ENCODE assay signal across 11 mouse cellular contexts in the genomic region with DNA sequence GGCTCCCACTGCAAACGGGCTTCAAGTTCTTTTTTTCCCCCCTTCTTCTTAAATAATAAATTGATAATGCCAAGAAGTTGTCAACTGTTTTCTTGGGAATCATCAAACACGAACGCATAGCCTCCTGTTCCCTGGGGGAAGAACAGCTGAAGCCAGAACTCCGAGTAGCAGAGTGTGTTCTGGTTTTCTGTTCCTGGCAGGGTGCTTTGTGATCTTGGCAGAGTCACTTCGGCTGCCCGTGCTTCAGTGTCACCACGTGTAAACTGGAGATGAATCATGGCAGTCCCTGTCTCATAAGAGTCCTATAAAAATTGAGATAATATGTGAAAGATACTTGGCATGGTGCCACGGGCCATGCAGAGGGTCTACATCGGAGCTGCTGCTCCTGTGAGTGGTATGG.
DNase-seq lines count a peak whose midpoint lies in the region; ATAC-seq and TF ChIP-seq lines count a peak whose summit lies in the region.
"Had no signal": no experiment of that assay in that cellular context is flagged by ENCODE, and none has a peak within 500 bp of the region (broad histone marks: within the 10 kb centered on the region; RNA-seq: fewer than 3 reads in every experiment).

No protein-coding gene starts in this region.

- DNase-seq in frontal cortex, postnatal 25 days (ENCODE audit: low spot score in 2 of 2): no peak
- DNase-seq in right cerebral cortex, adult 18-20 months: peak; percentile 34
- no peak for DNase-seq in right cerebral cortex, postnatal 25 days
- DNase-seq in layer of hippocampus, adult 18-20 months (ENCODE audit: low spot score in 2 of 2): peak; percentile 81 to 88
- peak; percentile 14 for DNase-seq in right cerebral cortex, postnatal 4 days
- no peak for DNase-seq in midbrain, postnatal 0 days (ENCODE audit: low spot score)
- DNase-seq: adrenal gland, adult 2 months had no signal

- no peak overlapping the region for H3K9ac ChIP-seq in midbrain, postnatal 0 days (replicated peaks; ENCODE audit: low read length, poor library complexity, severe bottlenecking)
- H3K9ac ChIP-seq: liver, embryonic 12.5 days had no signal

- ATAC-seq in frontal cortex, adult (ENCODE audit: low TSS enrichment): peak; percentile 71
- ATAC-seq in midbrain, postnatal 0 days (ENCODE audit: low FRiP score): no peak
- ATAC-seq: liver, embryonic 12.5 days had no signal

- no peak overlapping the region for H3K4me2 ChIP-seq in midbrain, postnatal 0 days (ENCODE audit: low read depth, low read length, poor library complexity, severe bottlenecking)
- H3K4me2 ChIP-seq: liver, embryonic 12.5 days had no signal

- 78% methylated on average over 9 of the region's 9 CpGs for WGBS in midbrain, postnatal 0 days

- no peak overlapping the region for H3K4me3 ChIP-seq in midbrain, postnatal 0 days (ENCODE audit: low read depth, low read length)
- H3K4me3 ChIP-seq: liver, embryonic 12.5 days had no signal

- H3K9me3 ChIP-seq in midbrain, postnatal 0 days (ENCODE audit: low read length): no peaks in the 10 kb centered on the region

- H3K36me3 ChIP-seq in midbrain, postnatal 0 days (ENCODE audit: insufficient read depth, low read length): no peaks in the 10 kb centered on the region
- H3K36me3 ChIP-seq: liver, embryonic 12.5 days had no signal

- H3K4me1 ChIP-seq in midbrain, postnatal 0 days (ENCODE audit: insufficient read depth, low read length): no peaks in the 10 kb centered on the region
- H3K4me1 ChIP-seq: liver, embryonic 12.5 days had no signal

- no peak overlapping the region for H3K27ac ChIP-seq in midbrain, postnatal 0 days (ENCODE audit: low read depth, low read length)
- H3K27ac ChIP-seq: kidney, postnatal 0 days; liver, embryonic 12.5 days had no signal

- TF ChIP-seq CTCF in midbrain, postnatal 0 days (IDR thresholded peaks at IDR 0.05): no peak

- no peaks in the 10 kb centered on the region for H3K27me3 ChIP-seq in midbrain, postnatal 0 days (ENCODE audit: insufficient read depth, low read length)
- H3K27me3 ChIP-seq: CH12.LX; liver, embryonic 12.5 days had no signal

Comparison
In these comparisons a context has a peak if more than half of its experiments do, and no peak if none do; other contexts are left out.
1. DNase-seq: peak in right cerebral cortex, adult 18-20 months (single experiment), layer of hippocampus, adult 18-20 months (2 of 2) and right cerebral cortex, postnatal 4 days (single experiment); none in frontal cortex, postnatal 25 days (0 of 2), right cerebral cortex, postnatal 25 days (single experiment) and midbrain, postnatal 0 days (single experiment).